Mouse (Mus musculus) limb, embryonic 14.5 days (tissue): ENCODE measurements around the gene Slx1b. TPM values are rescaled to one million over a fixed set of nuclear protein-coding genes. Genes with fewer than 3 reads are reported as not detected.

Experiments
- ATAC-seq: fragments of 200-750 bp; cut with Nextera tagmentation; 2 replicates; pipeline ENCODE4 v1.8.0; 2017; ENCODE audit warnings: low read depth, moderate number of reproducible peaks, moderate TSS enrichment; ENCODE audit not compliant: low FRiP score
- DNase-seq: peaks from one replicate; pipeline ENCODE4 v3.0.0-alpha.2; 2015; ENCODE audit warnings: low spot score
- H3K27ac ChIP-seq: fragments of 300-500 bp; sonication (generic); replicated peaks from 2 replicates; pipeline ENCODE4 v1.5.1; 2014; ENCODE audit warnings: low read depth, mild to moderate bottlenecking, low read length, moderate library complexity, mixed read lengths
- H3K27me3 ChIP-seq: fragments of 300-500 bp; sonication (generic); 2 replicates; pipeline ENCODE4 v1.6.1; 2014; ENCODE audit warnings: low read length, mixed read lengths; ENCODE audit not compliant: control insufficient read depth, insufficient read depth
- H3K36me3 ChIP-seq: fragments of 300-500 bp; sonication (generic); 2 replicates; pipeline ENCODE4 v1.6.1; 2014; ENCODE audit warnings: mild to moderate bottlenecking, low read length, moderate library complexity, mixed read lengths; ENCODE audit not compliant: control insufficient read depth, insufficient read depth
- H3K4me1 ChIP-seq: fragments of 300-500 bp; sonication (generic); 2 replicates; pipeline ENCODE4 v1.6.1; 2014; ENCODE audit warnings: antibody characterized with exemption, low read length, mixed read lengths; ENCODE audit not compliant: control insufficient read depth, insufficient read depth
- H3K4me2 ChIP-seq: fragments of 300-500 bp; sonication (generic); replicated peaks from 2 replicates; pipeline ENCODE4 v1.6.1; 2014; ENCODE audit warnings: low read depth, mild to moderate bottlenecking, low read length, moderate library complexity; ENCODE audit not compliant: severe bottlenecking
- H3K4me3 ChIP-seq: fragments of 300-500 bp; sonication (generic); replicated peaks from 2 replicates; pipeline ENCODE4 v1.5.1; 2014; ENCODE audit warnings: low read length
- H3K9ac ChIP-seq: fragments of 300-500 bp; sonication (generic); 2 replicates; pipeline ENCODE4 v1.6.1; 2014; ENCODE audit warnings: mild to moderate bottlenecking, low read depth, low read length, moderate library complexity; ENCODE audit not compliant: severe bottlenecking
- H3K9me3 ChIP-seq: fragments of 300-500 bp; sonication (generic); 2 replicates; pipeline ENCODE4 v1.6.1; 2016; ENCODE audit warnings: low read length; ENCODE audit not compliant: control insufficient read depth
- POLR2A ChIP-seq: fragments of 200-500 bp; IDR thresholded peaks from 2 replicates; pipeline ENCODE4 v1.8.0; 2012; ENCODE audit warnings: inconsistent platforms, mild to moderate bottlenecking, moderate library complexity, borderline replicate concordance; ENCODE audit not compliant: insufficient read depth, insufficient read length; ENCODE audit errors: extremely low read depth
- WGBS: fragments of 180-500 bp; shearing (Covaris S2); extraction: QIAGEN DNeasy Blood & Tissue Kit; methylation state at CpG from one replicate; pipeline ENCODE4 v1.1.7; 2014; 5-methylcytosine and 5-hydroxymethylcytosine counted together
- polyA plus RNA-seq, 2 experiments: library from polyadenylated mRNA; depleted of rRNA in 1 of 2; stranded (reverse) in 1 of 2; unstranded in 1 of 2; fragments of >200 nt; fragmentation: Nextera tagmentation in 1 of 2; extraction: Ambion mirVana in 1 of 2; gene quantifications; 2 replicates each; pipeline versions ENCODE4 v1.2.1 to v1.2.3; 2012 to 2014

Gene Slx1b
- polyA plus RNA-seq, 2 experiments: 8.6 to 33.2 TPM

DNA sequence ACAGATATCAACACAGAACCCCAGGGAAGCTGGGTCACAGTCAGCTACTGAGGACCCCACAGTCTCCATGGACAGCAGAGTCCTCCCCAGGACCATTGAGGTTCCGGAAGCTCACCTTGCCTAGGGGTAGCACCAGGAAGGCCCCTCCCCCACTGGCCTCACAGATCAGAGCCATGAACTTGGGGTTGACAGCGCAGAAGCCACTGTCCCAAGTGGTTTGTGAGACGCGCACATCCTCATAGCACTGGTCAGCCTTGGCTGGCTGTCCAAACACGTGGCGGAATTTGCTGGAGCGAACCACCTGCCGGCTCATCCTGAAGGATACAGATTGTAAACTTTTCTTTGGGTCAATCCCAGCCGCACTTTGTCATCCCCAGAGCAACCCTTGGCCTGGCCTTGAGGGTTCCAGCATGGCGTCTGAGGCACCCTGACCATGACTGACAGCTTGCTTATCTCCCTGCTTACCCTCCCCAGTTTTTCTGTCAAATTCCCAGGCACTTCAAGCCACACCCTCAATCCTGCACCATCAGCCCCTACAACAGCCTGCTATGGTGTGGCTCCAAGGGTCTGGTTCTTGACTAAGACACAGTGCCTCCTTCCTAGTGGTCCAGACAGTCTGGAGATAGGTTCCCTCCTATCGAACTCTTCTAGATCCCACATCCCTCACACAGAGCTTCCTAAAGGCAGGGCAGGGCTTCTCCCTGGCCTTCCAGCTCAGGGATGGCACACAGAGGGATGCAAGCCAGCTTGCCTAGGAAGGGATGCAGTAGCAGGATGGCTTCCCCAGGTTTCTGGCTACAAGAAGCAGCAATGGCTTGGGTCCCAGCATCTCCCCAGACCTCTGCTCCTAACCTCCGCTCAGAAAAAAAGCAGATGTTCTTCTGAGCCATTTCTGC is 7.5 kb upstream of the Slx1b start:
- no peak overlapping the region for H3K4me3 ChIP-seq
- 84% methylated on average over 12 of the region's 12 CpGs for WGBS
- H3K27ac ChIP-seq: no peak overlapping the region
- no peak for TF ChIP-seq POLR2A
- peaks cover 3% of the 10 kb centered on the region; the same call in 1 of the 2 replicates for H3K36me3 ChIP-seq
- no peak overlapping the region for H3K9ac ChIP-seq
- DNase-seq (no peak), ATAC-seq (no peak)
- no peaks in the 10 kb centered on the region for H3K27me3 ChIP-seq
- H3K4me2 ChIP-seq: peak overlapping the region; percentile 94; the same call in 1 of the 2 replicates
- H3K4me1 ChIP-seq: peaks cover 7% of the 10 kb centered on the region; the same call in 1 of the 2 replicates
- no peaks in the 10 kb centered on the region for H3K9me3 ChIP-seq

DNA sequence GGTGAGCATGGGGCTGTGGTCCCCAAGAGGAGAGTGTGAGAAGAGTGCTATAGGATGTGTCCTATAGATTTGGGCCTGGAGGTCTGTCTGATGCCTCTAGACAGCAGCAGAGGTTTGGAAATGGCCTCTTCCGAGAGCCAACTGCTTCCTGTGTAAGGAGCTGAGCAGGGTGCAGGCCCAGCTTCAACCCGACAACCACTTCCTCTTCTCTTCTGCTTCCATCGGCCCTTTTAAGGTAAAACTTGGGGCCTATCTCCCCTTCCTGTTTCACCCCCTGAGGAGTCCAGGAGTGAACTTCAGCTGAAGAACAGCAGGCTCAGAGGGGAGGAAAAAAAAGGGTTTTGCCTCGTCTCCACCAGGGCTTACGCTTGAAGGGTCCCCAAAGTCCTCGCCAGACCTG is 6.8 kb upstream of the Slx1b start:
- no peaks in the 10 kb centered on the region for H3K9me3 ChIP-seq
- 79% methylated on average over 6 of the region's 6 CpGs for WGBS
- peaks cover 7% of the 10 kb centered on the region; the same call in 1 of the 2 replicates for H3K4me1 ChIP-seq
- H3K36me3 ChIP-seq: peaks cover 3% of the 10 kb centered on the region; the same call in 1 of the 2 replicates
- no peak overlapping the region for H3K4me3 ChIP-seq
- ATAC-seq (no peak), DNase-seq (no peak)
- TF ChIP-seq POLR2A: no peak
- no peaks in the 10 kb centered on the region for H3K27me3 ChIP-seq
- H3K4me2 ChIP-seq: no peak overlapping the region
- no peak overlapping the region for H3K9ac ChIP-seq
- no peak overlapping the region for H3K27ac ChIP-seq

DNA sequence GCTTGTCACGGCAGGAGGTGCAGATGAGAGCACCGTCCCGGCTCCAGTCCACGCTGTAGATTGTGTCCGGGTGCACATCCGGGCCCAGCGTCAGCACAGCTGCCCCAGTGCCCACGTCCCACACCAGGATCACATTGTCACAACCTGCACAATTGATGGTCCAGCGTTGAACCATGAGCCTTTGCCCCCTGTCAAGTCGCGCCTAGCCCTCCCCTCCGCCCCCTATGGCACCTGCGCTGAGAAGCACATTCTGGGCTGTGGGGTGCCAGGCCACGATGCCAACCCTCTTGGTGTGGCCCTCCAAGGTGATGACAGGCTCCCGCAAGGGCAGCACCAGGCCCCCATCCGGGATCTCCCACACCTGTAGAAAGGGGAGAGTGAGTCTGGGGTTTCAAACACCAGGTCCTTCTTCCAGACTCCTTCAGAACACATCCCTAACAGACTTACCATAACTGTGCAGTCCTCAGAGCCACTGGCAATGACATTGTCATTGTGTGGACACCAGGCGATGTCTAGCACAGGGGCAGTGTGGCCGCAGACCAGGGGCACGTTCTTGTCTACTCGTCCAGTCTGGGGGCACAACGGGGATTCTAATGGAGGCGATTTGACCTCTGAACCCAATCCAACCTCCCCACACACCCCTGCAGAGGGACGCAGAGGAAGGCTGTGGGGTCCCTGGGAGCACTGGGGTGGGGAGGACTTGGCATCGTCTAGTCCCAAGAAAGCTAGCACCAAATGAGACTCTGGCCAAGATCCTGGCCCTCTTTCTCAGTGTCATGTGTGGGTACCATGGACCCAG is 6.2 kb upstream of the Slx1b start:
- no peaks in the 10 kb centered on the region for H3K9me3 ChIP-seq
- H3K9ac ChIP-seq: no peak overlapping the region
- H3K27ac ChIP-seq: no peak overlapping the region
- TF ChIP-seq POLR2A: no peak
- no peaks in the 10 kb centered on the region for H3K27me3 ChIP-seq
- ATAC-seq: no peak
- peaks cover 3% of the 10 kb centered on the region; the same call in 1 of the 2 replicates for H3K36me3 ChIP-seq
- peaks cover 12% of the 10 kb centered on the region for H3K4me1 ChIP-seq
- no peak overlapping the region for H3K4me3 ChIP-seq
- WGBS: 55% methylated on average over 24 of the region's 24 CpGs
- H3K4me2 ChIP-seq: 0 out of 2 replicates have a peak overlapping the region, but pooled peaks have one; percentile 5
- no peak for DNase-seq

DNA sequence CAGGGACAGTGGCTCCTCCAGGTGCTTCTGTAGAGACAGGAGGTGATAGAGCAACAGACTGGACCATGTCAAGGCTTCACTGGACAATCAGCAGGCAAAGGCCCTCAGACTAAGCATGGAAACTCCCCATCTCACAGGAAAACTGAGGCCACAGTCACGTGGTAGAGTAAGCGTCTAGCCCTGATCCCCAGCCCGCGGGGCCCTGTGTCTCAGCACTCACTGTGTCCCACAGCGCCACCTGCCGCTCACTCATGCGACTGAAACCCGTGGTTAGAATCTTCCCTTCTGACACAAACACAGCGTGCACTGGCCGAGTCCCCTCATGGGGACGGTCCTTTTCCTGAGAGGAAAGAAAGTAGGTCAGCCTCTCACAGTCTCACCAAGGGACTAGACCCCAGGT is 5.5 kb upstream of the Slx1b start:
- no peak overlapping the region for H3K9ac ChIP-seq
- ATAC-seq: peak; percentile 61
- DNase-seq: peak; percentile 83
- H3K4me2 ChIP-seq: 0 out of 2 replicates have a peak overlapping the region, but pooled peaks have one; percentile 5
- no peaks in the 10 kb centered on the region for H3K9me3 ChIP-seq
- WGBS: 2% methylated on average over 11 of the region's 11 CpGs
- no peak overlapping the region for H3K4me3 ChIP-seq
- H3K4me1 ChIP-seq: peaks cover 16% of the 10 kb centered on the region
- no peak overlapping the region for H3K27ac ChIP-seq
- no peaks in the 10 kb centered on the region for H3K27me3 ChIP-seq
- no peak for TF ChIP-seq POLR2A
- peaks cover 3% of the 10 kb centered on the region; the same call in 1 of the 2 replicates for H3K36me3 ChIP-seq

DNA sequence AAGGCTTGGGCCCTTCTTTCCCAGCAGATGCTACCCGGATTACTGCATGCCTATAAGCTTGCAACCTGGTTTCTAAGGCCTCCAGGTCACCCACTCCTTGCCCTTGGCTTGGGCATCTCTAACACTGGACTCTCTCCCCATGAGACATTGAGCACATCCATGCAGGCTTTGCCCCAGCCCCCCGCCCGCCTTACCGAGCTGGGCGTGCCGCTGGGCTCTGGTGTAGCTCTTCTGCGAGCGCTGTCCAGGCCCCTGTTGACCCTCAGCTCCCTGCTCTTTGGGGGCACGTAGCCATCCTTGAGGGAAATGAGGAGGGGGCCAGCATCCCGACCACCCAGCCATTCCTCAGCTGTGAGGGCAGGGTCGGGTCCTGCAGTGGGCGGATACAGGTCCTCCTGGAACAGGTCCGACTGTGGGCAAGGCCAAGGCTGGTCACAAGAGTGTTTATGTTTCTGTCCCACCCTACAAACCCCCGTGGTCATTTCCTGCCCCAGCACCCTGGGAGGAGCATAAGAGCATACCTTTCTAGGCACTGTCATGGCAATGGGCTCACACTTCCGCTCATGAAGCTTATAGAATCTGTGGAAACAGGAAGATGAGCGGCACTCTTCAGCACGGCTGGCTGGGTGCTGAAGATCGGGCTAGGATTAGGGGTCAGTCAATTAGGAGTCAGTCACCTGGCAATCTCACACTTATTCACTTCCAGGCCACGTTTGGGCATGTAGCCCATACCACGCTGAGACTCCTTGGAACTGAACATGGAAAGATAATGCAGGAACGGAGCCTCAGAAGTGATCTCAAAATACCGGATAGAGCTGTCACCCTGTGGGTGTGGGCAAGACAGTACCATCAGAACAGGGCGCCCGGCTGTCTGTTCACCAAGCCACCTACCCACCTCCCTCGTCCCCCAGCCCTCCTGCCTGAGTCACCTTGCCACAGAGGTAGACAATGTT is 4.8 kb upstream of the Slx1b start:
- H3K27ac ChIP-seq: no peak overlapping the region
- 85% methylated on average over 25 of the region's 25 CpGs for WGBS
- DNase-seq (no peak), ATAC-seq (no peak)
- H3K4me2 ChIP-seq: no peak overlapping the region
- no peaks in the 10 kb centered on the region for H3K9me3 ChIP-seq
- no peak for TF ChIP-seq POLR2A
- H3K4me1 ChIP-seq: peaks cover 16% of the 10 kb centered on the region
- H3K36me3 ChIP-seq: peaks cover 3% of the 10 kb centered on the region; the same call in 1 of the 2 replicates
- no peaks in the 10 kb centered on the region for H3K27me3 ChIP-seq
- no peak overlapping the region for H3K4me3 ChIP-seq
- H3K9ac ChIP-seq: no peak overlapping the region
